Mouse (Mus musculus): ENCODE measurements around the gene Pcna. TPM values are rescaled to one million over a fixed set of nuclear protein-coding genes. Genes with fewer than 3 reads are reported as not detected.
"Not testable (repeated sequence)": the region's sequence is repeated elsewhere in the genome, so short reads cannot be mapped to it uniquely, and the experiment has no call there.

Gene Pcna
- 148 and 203 TPM in 2 replicates for polyA plus RNA-seq (2011; ENCODE audit: insufficient read length, low read depth, missing spikeins)

DNA sequence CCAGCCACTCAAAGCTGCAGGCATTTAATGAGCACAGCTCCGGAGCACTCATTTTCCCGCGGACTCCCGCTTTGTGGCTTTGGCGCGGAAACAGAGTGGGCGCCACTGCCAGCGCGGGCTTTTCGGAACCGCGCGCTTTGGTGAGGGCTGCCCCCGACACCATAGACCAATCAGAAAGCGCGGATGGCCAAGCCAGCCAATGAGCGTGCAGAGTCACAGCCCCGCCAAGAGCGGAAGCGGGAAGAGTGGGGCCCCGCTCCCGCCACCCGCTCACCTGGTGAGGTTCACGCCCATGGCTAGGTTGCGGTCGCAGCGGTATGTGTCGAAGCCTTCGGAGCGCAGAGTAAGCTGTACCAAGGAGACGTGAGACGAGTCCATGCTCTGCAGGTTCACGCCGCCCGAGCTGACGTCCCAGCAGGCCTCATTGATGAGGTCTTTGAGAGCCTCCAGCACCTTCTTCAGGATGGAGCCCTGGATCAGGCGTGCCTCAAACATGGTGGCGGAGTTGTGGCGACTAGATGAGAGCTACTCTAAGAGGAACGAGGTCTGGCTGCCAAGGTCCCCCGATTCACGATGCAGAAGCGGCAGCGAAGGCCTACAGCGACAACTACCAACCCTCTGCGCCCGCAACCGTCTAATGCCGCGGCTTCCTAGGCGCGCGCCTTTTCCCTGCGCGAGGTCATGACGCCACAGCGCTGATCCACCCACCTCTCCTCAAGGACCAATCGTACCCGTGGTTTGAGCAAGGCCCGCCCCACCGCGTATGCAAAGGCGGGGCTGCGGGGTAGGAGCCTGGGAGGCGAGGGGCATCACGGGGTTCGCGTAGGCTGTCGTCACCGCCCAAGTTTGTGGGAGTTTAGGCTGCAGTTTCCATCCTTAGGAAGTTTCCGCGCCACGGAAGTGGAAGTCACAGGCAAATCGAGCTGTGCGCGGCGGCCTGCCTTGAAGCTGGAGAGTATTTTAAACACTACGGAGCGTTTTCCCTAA, at the start of gene Pcna:
TSS of gene Pcna (minus strand) at position 773 of the 987 bp plus-strand sequence.
- TF ChIP-seq POLR2A (IDR thresholded peaks at IDR 0.05; ENCODE audit: low read depth, low read length) (peak; percentile 83), CTCF (IDR thresholded peaks at IDR 0.05; ENCODE audit: borderline replicate concordance, insufficient read depth, low read length) (no peak)
- Histone ChIP-seq H3K4me1 (ENCODE audit: control insufficient read depth, insufficient read depth, low read length) (no peaks in the 10 kb centered on the region; the same call in 1 of the 2 replicates), H3K27ac (ENCODE audit: insufficient read depth, low read length) (no peak within 1 kb of the TSS), H3K4me3 (ENCODE audit: insufficient read depth, low read length) (peak within 1 kb of the TSS; percentile 97)

DNA sequence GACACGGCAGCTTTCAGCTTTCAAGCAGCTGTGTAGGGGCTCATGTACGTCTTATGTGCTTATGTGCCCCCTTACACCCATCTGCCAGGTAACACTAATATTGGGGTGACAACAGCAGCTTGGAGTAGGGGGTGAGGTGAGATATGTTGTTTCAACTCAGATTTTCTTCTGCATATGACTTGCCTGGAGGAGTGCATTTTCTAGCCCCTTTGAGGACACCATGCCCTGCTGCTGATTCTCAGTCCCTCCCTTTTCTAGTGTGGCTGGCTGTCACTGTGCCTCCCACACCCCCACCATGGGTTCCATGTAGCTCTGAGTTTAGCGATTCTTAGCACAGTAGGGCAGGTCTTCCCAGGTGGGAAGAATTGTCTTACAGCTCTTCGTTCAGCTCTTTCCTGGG, 48.3 kb upstream of the Pcna start:
- H3K27ac ChIP-seq (ENCODE audit: insufficient read depth, low read length) = no peak overlapping the region
- TF ChIP-seq POLR2A (IDR thresholded peaks at IDR 0.05; ENCODE audit: low read depth, low read length) (no peak), CTCF (IDR thresholded peaks at IDR 0.05; ENCODE audit: borderline replicate concordance, insufficient read depth, low read length) (no peak)
- no peaks in the 10 kb centered on the region for H3K4me1 ChIP-seq (ENCODE audit: control insufficient read depth, insufficient read depth, low read length)
- H3K4me3 ChIP-seq (ENCODE audit: insufficient read depth, low read length) = no peak overlapping the region

DNA sequence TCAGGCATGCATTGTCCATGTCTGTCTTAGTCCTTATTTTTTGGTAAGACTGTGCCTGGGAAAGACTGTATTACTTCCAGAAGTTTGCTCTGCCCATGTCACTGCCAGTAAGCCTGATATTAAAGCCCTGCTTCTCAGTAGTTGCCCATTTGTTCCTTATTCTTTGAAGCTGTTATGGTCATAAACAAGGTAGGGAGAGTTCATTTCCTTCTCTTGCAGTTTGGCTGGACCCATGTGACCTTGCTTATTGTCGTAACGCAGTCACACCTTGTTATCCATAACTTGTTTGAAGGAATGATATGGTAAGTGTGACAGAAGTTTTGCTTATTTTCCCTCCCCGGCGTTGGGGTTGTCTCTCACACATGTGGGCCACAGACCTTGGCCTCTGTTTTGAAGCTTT, 45.1 kb upstream of the Pcna start:
- Histone ChIP-seq H3K27ac (ENCODE audit: insufficient read depth, low read length) (no peak overlapping the region), H3K4me1 (ENCODE audit: control insufficient read depth, insufficient read depth, low read length) (no peaks in the 10 kb centered on the region), H3K4me3 (ENCODE audit: insufficient read depth, low read length) (no peak overlapping the region)
- TF ChIP-seq POLR2A (IDR thresholded peaks at IDR 0.05; ENCODE audit: low read depth, low read length) (no peak), CTCF (IDR thresholded peaks at IDR 0.05; ENCODE audit: borderline replicate concordance, insufficient read depth, low read length) (no peak)

DNA sequence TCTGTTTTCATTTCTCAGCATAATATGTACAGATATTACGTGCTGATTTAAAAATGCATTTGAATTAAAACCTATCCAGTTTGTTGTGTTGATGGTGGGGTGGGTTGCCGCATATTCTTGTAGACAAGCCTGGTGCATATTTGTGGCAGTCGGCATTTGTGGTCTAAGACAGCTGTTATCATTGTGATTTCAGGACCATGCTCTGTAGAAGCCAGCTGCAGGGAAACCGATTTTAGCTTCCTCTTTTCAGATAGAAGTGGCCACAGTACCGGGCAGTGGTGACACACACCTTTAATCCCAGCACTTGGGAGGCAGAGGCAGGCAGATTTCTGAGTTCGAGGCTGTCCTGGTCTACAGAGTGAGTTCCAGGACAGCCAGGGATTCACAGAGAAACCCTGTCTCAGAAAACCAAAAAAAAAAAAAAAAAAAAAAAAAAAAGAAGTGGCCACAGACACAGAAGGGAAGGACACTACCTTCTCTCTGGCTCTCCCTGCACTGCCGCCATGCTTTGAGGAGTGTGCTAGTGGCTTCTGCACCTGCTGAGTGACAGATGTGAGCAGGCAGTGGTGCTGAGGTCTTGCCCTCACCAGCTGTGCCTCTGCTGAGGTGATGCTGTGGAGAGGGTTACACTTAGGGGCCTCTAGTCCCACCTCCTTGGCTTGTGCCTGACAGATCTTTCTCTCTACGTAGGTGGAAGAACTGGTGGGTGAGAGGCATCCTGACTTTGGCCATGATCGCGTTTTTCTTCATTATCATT, 40.8 kb upstream of the Pcna start:
- no peak for TF ChIP-seq CTCF (IDR thresholded peaks at IDR 0.05; ENCODE audit: borderline replicate concordance, insufficient read depth, low read length)
- TF ChIP-seq POLR2A (IDR thresholded peaks at IDR 0.05; ENCODE audit: low read depth, low read length) = no peak
- Histone ChIP-seq H3K4me3 (ENCODE audit: insufficient read depth, low read length) (no peak overlapping the region), H3K27ac (ENCODE audit: insufficient read depth, low read length) (no peak overlapping the region), H3K4me1 (ENCODE audit: control insufficient read depth, insufficient read depth, low read length) (no peaks in the 10 kb centered on the region)

DNA sequence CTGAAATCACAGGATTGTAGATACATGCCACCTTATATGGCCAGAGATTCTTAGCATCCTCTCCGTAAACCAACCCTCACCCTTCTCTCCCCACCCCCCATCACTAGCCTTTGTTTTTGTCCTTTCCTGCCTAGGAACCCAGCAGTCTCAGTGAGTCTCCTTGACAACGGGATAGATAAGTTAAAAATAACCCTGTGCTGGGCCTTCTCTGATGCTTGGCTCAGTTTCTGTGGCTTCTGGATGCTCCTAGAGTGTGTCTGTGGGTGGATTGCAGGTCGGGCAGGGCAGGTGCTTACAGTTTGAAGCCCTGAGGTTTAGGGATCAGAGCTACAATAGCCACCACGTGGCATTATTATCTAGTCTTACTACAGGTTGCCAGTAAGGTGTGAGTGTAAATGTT, 39.0 kb upstream of the Pcna start:
- Histone ChIP-seq H3K27ac (ENCODE audit: insufficient read depth, low read length) (no peak overlapping the region), H3K4me1 (ENCODE audit: control insufficient read depth, insufficient read depth, low read length) (no peaks in the 10 kb centered on the region), H3K4me3 (ENCODE audit: insufficient read depth, low read length) (no peak overlapping the region)
- TF ChIP-seq CTCF (IDR thresholded peaks at IDR 0.05; ENCODE audit: borderline replicate concordance, insufficient read depth, low read length) (no peak), POLR2A (IDR thresholded peaks at IDR 0.05; ENCODE audit: low read depth, low read length) (no peak)

DNA sequence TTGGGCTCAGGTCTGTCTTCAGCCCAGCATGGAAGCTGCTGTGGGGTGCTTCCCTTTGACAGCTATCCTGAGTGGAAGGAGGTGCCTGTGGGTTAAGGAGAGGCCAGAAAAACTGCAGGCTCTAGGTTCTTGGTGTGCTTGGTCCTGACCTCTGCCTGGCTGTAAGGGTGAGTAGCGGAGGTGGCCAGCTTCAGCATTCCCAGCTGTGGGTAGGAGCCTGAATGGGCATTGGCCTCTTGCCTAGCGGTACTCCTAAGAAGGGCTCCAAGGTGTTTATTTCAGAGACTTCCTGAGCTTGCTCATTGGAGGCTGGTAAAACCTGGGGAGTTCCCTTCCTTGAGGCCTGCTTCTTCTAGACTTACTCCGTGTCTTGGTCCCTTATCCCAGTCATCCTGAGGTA, 38.2 kb upstream of the Pcna start:
- Histone ChIP-seq H3K4me3 (ENCODE audit: insufficient read depth, low read length) (no peak overlapping the region), H3K27ac (ENCODE audit: insufficient read depth, low read length) (no peak overlapping the region), H3K4me1 (ENCODE audit: control insufficient read depth, insufficient read depth, low read length) (peaks cover under 1% of the 10 kb centered on the region; the same call in 1 of the 2 replicates)
- TF ChIP-seq POLR2A (IDR thresholded peaks at IDR 0.05; ENCODE audit: low read depth, low read length) = no peak
- TF ChIP-seq CTCF (IDR thresholded peaks at IDR 0.05; ENCODE audit: borderline replicate concordance, insufficient read depth, low read length) = no peak

DNA sequence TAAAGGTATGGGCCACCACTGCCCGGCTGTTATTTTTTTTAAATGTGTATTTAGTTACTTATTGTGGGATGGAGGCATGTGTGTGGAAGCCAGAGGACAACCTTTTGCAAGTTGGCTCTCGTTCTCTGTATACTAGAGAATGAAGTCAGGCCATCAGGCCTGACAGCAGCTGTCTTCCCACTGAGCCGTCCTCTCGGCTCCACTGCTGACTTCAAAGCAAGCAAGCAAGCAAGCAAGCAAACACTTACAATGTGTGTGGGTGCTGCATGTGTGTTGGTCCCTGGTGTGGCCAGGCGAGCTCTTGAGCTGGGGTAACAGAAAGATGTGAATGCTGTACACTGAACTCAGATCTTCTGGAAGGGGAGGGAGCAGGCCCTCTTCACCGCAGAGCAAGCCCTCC, 37.7 kb upstream of the Pcna start:
- TF ChIP-seq POLR2A (IDR thresholded peaks at IDR 0.05; ENCODE audit: low read depth, low read length) = no peak
- no peak for TF ChIP-seq CTCF (IDR thresholded peaks at IDR 0.05; ENCODE audit: borderline replicate concordance, insufficient read depth, low read length)
- Histone ChIP-seq H3K27ac (ENCODE audit: insufficient read depth, low read length) (no peak overlapping the region), H3K4me3 (ENCODE audit: insufficient read depth, low read length) (no peak overlapping the region), H3K4me1 (ENCODE audit: control insufficient read depth, insufficient read depth, low read length) (peaks cover 2% of the 10 kb centered on the region; the same call in 1 of the 2 replicates)

DNA sequence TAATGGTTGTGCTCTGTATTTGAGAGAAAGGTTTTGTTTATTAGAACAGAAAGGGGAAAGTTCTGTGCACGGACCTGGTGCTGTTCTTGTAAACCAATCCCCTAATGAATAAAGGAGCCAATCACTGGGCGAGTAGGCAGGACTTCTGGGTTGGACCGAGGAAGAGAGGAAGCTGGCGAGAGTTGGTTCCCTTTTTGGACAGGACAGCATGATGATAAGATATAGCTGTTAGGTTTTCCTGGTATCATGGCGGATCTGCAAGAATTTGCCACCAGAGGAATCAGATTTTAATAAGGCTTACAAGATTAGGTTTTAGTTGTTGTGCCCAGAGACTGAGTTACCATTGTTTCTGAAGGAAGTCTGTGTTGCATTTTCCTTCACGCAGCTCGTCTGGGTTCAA, 36.1 kb upstream of the Pcna start:
- H3K27ac ChIP-seq (ENCODE audit: insufficient read depth, low read length); H3K4me3 ChIP-seq (ENCODE audit: insufficient read depth, low read length); H3K4me1 ChIP-seq (ENCODE audit: control insufficient read depth, insufficient read depth, low read length): not testable (repeated sequence)

DNA sequence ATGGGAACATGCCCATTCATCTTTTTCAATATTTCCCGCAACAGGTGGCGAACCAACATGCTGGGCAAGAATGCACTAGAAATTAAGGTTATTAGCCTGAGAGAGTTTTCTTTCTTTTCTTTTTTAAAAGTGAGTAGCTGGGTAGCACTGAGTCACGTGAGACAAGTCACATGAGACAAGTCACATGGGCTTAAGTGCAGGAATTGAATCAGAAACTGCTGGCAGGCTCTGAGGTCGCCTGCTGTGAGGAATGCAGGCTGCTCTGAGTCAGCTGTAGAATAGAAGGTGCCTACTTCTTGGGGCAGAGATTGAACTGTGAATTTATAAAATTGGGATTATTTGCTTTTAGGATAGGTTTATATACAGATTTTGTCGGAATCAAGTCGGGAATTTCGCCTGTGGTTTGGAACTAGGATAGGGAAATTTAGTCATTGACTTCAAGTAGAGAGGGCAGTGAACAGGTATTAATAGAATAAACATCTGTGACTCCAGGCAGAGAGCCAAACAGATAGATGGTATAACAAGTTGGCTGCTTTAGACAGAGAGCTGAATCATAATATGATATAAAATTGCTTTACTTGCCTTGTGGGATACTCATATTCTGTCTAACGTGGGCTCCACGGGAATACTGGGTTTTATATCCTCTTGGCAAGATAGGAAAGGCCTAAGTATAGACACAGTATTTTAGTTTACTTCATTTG, 33.4 kb upstream of the Pcna start:
- Histone ChIP-seq H3K4me1 (ENCODE audit: control insufficient read depth, insufficient read depth, low read length) (peaks cover 7% of the 10 kb centered on the region; the same call in 1 of the 2 replicates), H3K4me3 (ENCODE audit: insufficient read depth, low read length) (no peak overlapping the region), H3K27ac (ENCODE audit: insufficient read depth, low read length) (peak overlapping the region; percentile 83)
- no peak for TF ChIP-seq CTCF (IDR thresholded peaks at IDR 0.05; ENCODE audit: borderline replicate concordance, insufficient read depth, low read length)

DNA sequence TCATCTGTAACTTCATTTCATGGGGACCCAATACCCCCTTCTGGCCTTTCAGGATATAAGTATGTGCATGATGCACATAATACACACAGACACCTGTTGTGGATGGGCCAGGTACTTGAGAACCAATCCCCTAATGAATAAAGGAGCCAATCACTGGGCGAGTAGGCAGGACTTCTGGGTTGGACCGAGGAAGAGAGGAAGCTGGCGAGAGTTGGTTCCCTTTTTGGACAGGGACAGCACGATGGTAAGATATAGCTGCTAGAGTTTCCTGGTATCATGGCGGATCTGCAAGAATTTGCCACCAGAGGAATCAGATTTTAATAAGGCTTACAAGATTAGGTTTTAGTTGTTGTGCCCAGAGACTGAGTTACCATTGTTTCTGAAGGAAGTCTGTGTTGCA, 32.6 kb upstream of the Pcna start:
- H3K27ac ChIP-seq (ENCODE audit: insufficient read depth, low read length); H3K4me3 ChIP-seq (ENCODE audit: insufficient read depth, low read length); H3K4me1 ChIP-seq (ENCODE audit: control insufficient read depth, insufficient read depth, low read length): not testable (repeated sequence)

Data from embryonic fibroblast, embryonic 13.5 days (primary cell).